Mouse (Mus musculus): ENCODE results near the gene Mob1b. TPM values are rescaled to one million over a fixed set of nuclear protein-coding genes. Genes with fewer than 3 reads are reported as not detected.

Mob1b gene
- polyA plus RNA-seq, 1 experiment from 2014 or later = 13.3 TPM

GRCm38 (mm10) chr5:88793676-88794075 is 73.0 kb downstream of the Mob1b start:
- H3K4me3 ChIP-seq = no peak overlapping the region
- no peaks in the 10 kb centered on the region for H3K27me3 ChIP-seq (replicated peaks)
- H3K36me3 ChIP-seq = no peaks in the 10 kb centered on the region
- no peak overlapping the region for H3K9ac ChIP-seq
- no peaks in the 10 kb centered on the region for H3K9me3 ChIP-seq (replicated peaks)
- no peak for ATAC-seq
- H3K4me2 ChIP-seq = no peak overlapping the region
- no peak overlapping the region for H3K27ac ChIP-seq
- 68% methylated on average over 3 of the region's 3 CpGs for WGBS (ENCODE audit: insufficient replicate concordance)
- H3K4me1 ChIP-seq = no peaks in the 10 kb centered on the region

GRCm38 (mm10) chr5:88795910-88796584 is 75.4 kb downstream of the Mob1b start:
- Histone ChIP-seq H3K9ac (no peak overlapping the region), H3K4me3 (no peak overlapping the region), H3K27me3 (replicated peaks) (no peaks in the 10 kb centered on the region), H3K4me1 (no peaks in the 10 kb centered on the region), H3K36me3 (no peaks in the 10 kb centered on the region), H3K9me3 (replicated peaks) (no peaks in the 10 kb centered on the region), H3K27ac (peak overlapping the region; percentile 45; the same call in 1 of the 2 replicates), H3K4me2 (peak overlapping the region; percentile 19)
- no peak for ATAC-seq
- WGBS (ENCODE audit: insufficient replicate concordance) = 45% methylated on average over 9 of the region's 9 CpGs

- no peaks in the 10 kb centered on the region for H3K4me1 ChIP-seq
- H3K27ac ChIP-seq = peak overlapping the region; percentile 45; the same call in 1 of the 2 replicates
- no peaks in the 10 kb centered on the region for H3K27me3 ChIP-seq (replicated peaks)
- 66% methylated on average over 11 of the region's 11 CpGs for WGBS (ENCODE audit: insufficient replicate concordance)
- peak; percentile 44; the same call in 1 of the 2 replicates for ATAC-seq
- no peaks in the 10 kb centered on the region for H3K36me3 ChIP-seq
- H3K9ac ChIP-seq = no peak overlapping the region
- H3K9me3 ChIP-seq (replicated peaks) = no peaks in the 10 kb centered on the region
- H3K4me2 ChIP-seq = peak overlapping the region; percentile 19
- H3K4me3 ChIP-seq = no peak overlapping the region
Observed at GRCm38 (mm10) chr5:88796588-88796987, 75.9 kb downstream of the Mob1b start.

- WGBS (ENCODE audit: insufficient replicate concordance) = 70% methylated on average over 6 of the region's 6 CpGs
- no peaks in the 10 kb centered on the region for H3K27me3 ChIP-seq (replicated peaks)
- no peaks in the 10 kb centered on the region for H3K36me3 ChIP-seq
- no peak for ATAC-seq
- H3K9me3 ChIP-seq (replicated peaks) = no peaks in the 10 kb centered on the region
- H3K4me1 ChIP-seq = no peaks in the 10 kb centered on the region
- H3K4me3 ChIP-seq = no peak overlapping the region
- H3K4me2 ChIP-seq = no peak overlapping the region
- peak overlapping the region; percentile 45; the same call in 1 of the 2 replicates for H3K27ac ChIP-seq
- H3K9ac ChIP-seq = no peak overlapping the region
Observed at GRCm38 (mm10) chr5:88797121-88797520, 76.5 kb downstream of the Mob1b start.

- Histone ChIP-seq H3K27ac (no peak overlapping the region), H3K4me3 (no peak overlapping the region), H3K36me3 (no peaks in the 10 kb centered on the region), H3K4me2 (no peak overlapping the region), H3K9me3 (replicated peaks) (no peaks in the 10 kb centered on the region), H3K27me3 (replicated peaks) (peaks cover 8% of the 10 kb centered on the region; the same call in 1 of the 2 replicates), H3K4me1 (no peaks in the 10 kb centered on the region), H3K9ac (no peak overlapping the region)
- no peak for ATAC-seq
- WGBS (ENCODE audit: insufficient replicate concordance) = 68% methylated on average over 4 of the region's 4 CpGs
Observed at GRCm38 (mm10) chr5:88805616-88806015, 85.0 kb downstream of the Mob1b start.

- ATAC-seq = no peak
- H3K27me3 ChIP-seq (replicated peaks) = peaks cover 8% of the 10 kb centered on the region; the same call in 1 of the 2 replicates
- H3K4me3 ChIP-seq = no peak overlapping the region
- no peaks in the 10 kb centered on the region for H3K9me3 ChIP-seq (replicated peaks)
- H3K9ac ChIP-seq = no peak overlapping the region
- H3K4me2 ChIP-seq = no peak overlapping the region
- no peaks in the 10 kb centered on the region for H3K4me1 ChIP-seq
- H3K27ac ChIP-seq = no peak overlapping the region
- H3K36me3 ChIP-seq = no peaks in the 10 kb centered on the region
- WGBS (ENCODE audit: insufficient replicate concordance) = 21% methylated on average over 5 of the region's 5 CpGs
Observed at GRCm38 (mm10) chr5:88806278-88806677, 85.6 kb downstream of the Mob1b start.

GRCm38 (mm10) chr5:88807342-88807741 is 86.7 kb downstream of the Mob1b start:
- H3K36me3 ChIP-seq = no peaks in the 10 kb centered on the region
- no peak overlapping the region for H3K4me2 ChIP-seq
- H3K4me1 ChIP-seq = no peaks in the 10 kb centered on the region
- ATAC-seq = no peak
- H3K9ac ChIP-seq = no peak overlapping the region
- H3K27me3 ChIP-seq (replicated peaks) = peaks cover 8% of the 10 kb centered on the region; the same call in 1 of the 2 replicates
- H3K27ac ChIP-seq = no peak overlapping the region
- 30% methylated on average over 9 of the region's 9 CpGs for WGBS (ENCODE audit: insufficient replicate concordance)
- H3K9me3 ChIP-seq (replicated peaks) = no peaks in the 10 kb centered on the region
- no peak overlapping the region for H3K4me3 ChIP-seq

GRCm38 (mm10) chr5:88813188-88813587 is 92.5 kb downstream of the Mob1b start:
- ATAC-seq = no peak
- Histone ChIP-seq H3K9me3 (replicated peaks) (no peaks in the 10 kb centered on the region), H3K9ac (no peak overlapping the region), H3K4me1 (no peaks in the 10 kb centered on the region), H3K4me3 (no peak overlapping the region), H3K27me3 (replicated peaks) (no peaks in the 10 kb centered on the region), H3K27ac (no peak overlapping the region), H3K4me2 (no peak overlapping the region), H3K36me3 (no peaks in the 10 kb centered on the region)
- WGBS (ENCODE audit: insufficient replicate concordance) = 53% methylated on average over 2 of the region's 2 CpGs

Other genes with a start within 250 kb of the Mob1b start
- not detected in 2 replicates for gene Enam, start 232.9 kb upstream of the Mob1b start, polyA plus RNA-seq (2016; fragmentation: Nextera tagmentation; extraction: Ambion mirVana)
- 0.11 and 0.12 TPM in 2 replicates for gene Jchain, start 193.0 kb upstream of the Mob1b start, polyA plus RNA-seq (2016; fragmentation: Nextera tagmentation; extraction: Ambion mirVana)
- gene Utp3, start 166.4 kb upstream of the Mob1b start, polyA plus RNA-seq (2016; fragmentation: Nextera tagmentation; extraction: Ambion mirVana) = 51.3 and 52.3 TPM in 2 replicates
- 7.5 and 7.9 TPM in 2 replicates for gene Rufy3, start 155.8 kb upstream of the Mob1b start, polyA plus RNA-seq (2016; fragmentation: Nextera tagmentation; extraction: Ambion mirVana)
- gene Grsf1, start 44.7 kb upstream of the Mob1b start, polyA plus RNA-seq (2016; fragmentation: Nextera tagmentation; extraction: Ambion mirVana) = 47.0 and 48.6 TPM in 2 replicates
- gene Dck, start 44.1 kb downstream of the Mob1b start, polyA plus RNA-seq (2016; fragmentation: Nextera tagmentation; extraction: Ambion mirVana) = 96.1 and 100 TPM in 2 replicates
- gene Slc4a4, start 166.0 kb downstream of the Mob1b start, polyA plus RNA-seq (2016; fragmentation: Nextera tagmentation; extraction: Ambion mirVana) = 1.4 and 1.6 TPM in 2 replicates

All from liver, embryonic 12.5 days (tissue).